In the genomic region with DNA sequence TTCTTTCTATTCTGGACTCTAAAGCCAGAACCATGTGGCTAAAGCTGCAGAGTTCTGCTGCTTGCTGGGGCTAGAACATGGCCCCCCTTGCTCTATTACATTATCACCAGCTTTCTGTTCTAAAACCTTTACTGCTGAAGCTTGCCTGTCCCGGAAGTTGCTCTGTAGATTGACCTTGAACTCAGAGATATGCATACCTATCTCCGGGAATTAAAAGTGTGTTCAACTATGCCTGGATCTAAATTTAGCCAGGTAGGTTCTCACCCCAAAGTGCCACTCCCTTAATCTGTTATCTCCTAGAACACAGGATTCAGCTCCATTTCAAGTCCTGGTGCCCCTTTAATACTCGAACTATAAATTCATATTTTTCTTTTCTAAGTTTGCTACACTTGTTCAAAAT, we compare ENCODE assay signal across 26 mouse cellular contexts. TPM values are rescaled to one million over a fixed set of nuclear protein-coding genes. Genes with fewer than 3 reads are reported as not detected.
A peak's percentile ranks its signal among the peaks of the same experiment; 100 is the strongest.
DNase-seq lines count a peak whose midpoint lies in the region; ATAC-seq lines count a peak whose summit lies in the region.
"Had no signal": no experiment of that assay in that cellular context is flagged by ENCODE, and none has a peak within 500 bp of the region (broad histone marks: within the 10 kb centered on the region; RNA-seq: fewer than 3 reads in every experiment).

No protein-coding gene starts in this region.

- no peak overlapping the region for H3K4me3 ChIP-seq in heart, embryonic 13.5 days
- H3K4me3 ChIP-seq in liver, embryonic 12.5 days, result no peak overlapping the region
- H3K4me3 ChIP-seq in liver, embryonic 11.5 days (ENCODE audit: low read depth, low read length), result no peak overlapping the region
- no peak overlapping the region for H3K4me3 ChIP-seq in liver, embryonic 15.5 days (replicated peaks)
- H3K4me3 ChIP-seq: erythroblast, embryonic 14.5 days; megakaryocyte, embryonic 14.5 days; midbrain, embryonic 12.5 days; myocyte; neural tube, embryonic 12.5 days had no signal

- H3K36me3 ChIP-seq in heart, embryonic 13.5 days, result peaks cover 32% of the 10 kb centered on the region
- peaks cover 51% of the 10 kb centered on the region for H3K36me3 ChIP-seq in liver, embryonic 12.5 days
- peaks cover 27% of the 10 kb centered on the region for H3K36me3 ChIP-seq in liver, embryonic 11.5 days (ENCODE audit: control insufficient read depth, insufficient read depth, low read length)
- H3K36me3 ChIP-seq in liver, embryonic 15.5 days (replicated peaks), result peaks cover 40% of the 10 kb centered on the region

- peaks cover 15% of the 10 kb centered on the region for H3K4me1 ChIP-seq in heart, embryonic 13.5 days
- H3K4me1 ChIP-seq in liver, embryonic 12.5 days, result peaks cover 62% of the 10 kb centered on the region
- peaks cover 11% of the 10 kb centered on the region for H3K4me1 ChIP-seq in liver, embryonic 11.5 days (replicated peaks; ENCODE audit: control insufficient read depth, insufficient read depth, low read length)
- H3K4me1 ChIP-seq in liver, embryonic 15.5 days (replicated peaks), result peaks cover 48% of the 10 kb centered on the region
- H3K4me1 ChIP-seq: midbrain, embryonic 12.5 days; neural tube, embryonic 12.5 days had no signal

- no peak for ATAC-seq in heart, embryonic 13.5 days (ENCODE audit: extremely low read depth, insufficient number of reproducible peaks, low FRiP score, low TSS enrichment)
- peak; percentile 61; the same call in 1 of the 2 replicates for ATAC-seq in liver, embryonic 12.5 days
- no peak; the same call in 1 of the 2 replicates for ATAC-seq in liver, embryonic 11.5 days (replicated peaks; ENCODE audit: low FRiP score)
- no peak for ATAC-seq in liver, embryonic 15.5 days (ENCODE audit: insufficient read depth)
- ATAC-seq: CD4-positive, CD25-positive, alpha-beta regulatory T cell, adult 4 months; forebrain, embryonic 16.5 days; Patski had no signal

- intact Hi-C loops in heart, postnatal 14 days (cut with DNase I), result no loop called here

- no peaks in the 10 kb centered on the region for H3K9me3 ChIP-seq in heart, embryonic 13.5 days
- H3K9me3 ChIP-seq in liver, embryonic 12.5 days (replicated peaks), result no peaks in the 10 kb centered on the region
- no peaks in the 10 kb centered on the region for H3K9me3 ChIP-seq in liver, embryonic 11.5 days (ENCODE audit: control insufficient read depth, low read length)
- H3K9me3 ChIP-seq in liver, embryonic 15.5 days (replicated peaks), result no peaks in the 10 kb centered on the region
- H3K9me3 ChIP-seq: megakaryocyte, embryonic 14.5 days; midbrain, embryonic 12.5 days; neural tube, embryonic 12.5 days had no signal

- H3K4me2 ChIP-seq in heart, embryonic 13.5 days, result peak overlapping the region; percentile 34
- H3K4me2 ChIP-seq in liver, embryonic 12.5 days, result peak overlapping the region; percentile 42
- no peak overlapping the region for H3K4me2 ChIP-seq in liver, embryonic 11.5 days
- H3K4me2 ChIP-seq in liver, embryonic 15.5 days, result peak overlapping the region; percentile 20
- H3K4me2 ChIP-seq: hindbrain, embryonic 14.5 days; midbrain, embryonic 12.5 days; neural tube, embryonic 12.5 days had no signal

- no peak for DNase-seq in heart, postnatal 14 days
- DNase-seq in liver, embryonic 11.5 days (ENCODE audit: low spot score), result no peak
- peak; percentile 64 for DNase-seq in ES-CJ7 (ENCODE audit: low read depth, low spot score)
- no peak for DNase-seq in kidney, postnatal 4 days
- DNase-seq: adrenal gland, adult 2 months; adrenal gland, postnatal 36 days; cerebellum, adult 18-20 months; cerebellum, postnatal 14 days; kidney, adult 11 months; kidney, postnatal 14 days; lung, postnatal 4 days; right cerebral cortex, adult 18-20 months; spleen, adult 18-20 months; thymus, postnatal 25 days had no signal

- WGBS in heart, embryonic 13.5 days, result 41% methylated on average over 3 of the region's 3 CpGs
- WGBS in liver, embryonic 12.5 days (ENCODE audit: insufficient replicate concordance), result 23% methylated on average over 3 of the region's 3 CpGs
- WGBS in liver, embryonic 11.5 days, result 48% methylated on average over 3 of the region's 3 CpGs
- WGBS in liver, embryonic 15.5 days (ENCODE audit: insufficient replicate concordance), result 13% methylated on average over 3 of the region's 3 CpGs

- H3K9ac ChIP-seq in heart, embryonic 13.5 days, result no peak overlapping the region
- H3K9ac ChIP-seq in liver, embryonic 12.5 days, result peak overlapping the region; percentile 36; the same call in 1 of the 2 replicates
- no peak overlapping the region for H3K9ac ChIP-seq in liver, embryonic 11.5 days (ENCODE audit: low read depth, low read length)
- H3K9ac ChIP-seq in liver, embryonic 15.5 days, result no peak overlapping the region
- H3K9ac ChIP-seq: hindbrain, embryonic 14.5 days; midbrain, embryonic 12.5 days; neural tube, embryonic 12.5 days had no signal

- peak overlapping the region; percentile 76 for H3K27ac ChIP-seq in heart, embryonic 13.5 days (replicated peaks)
- peak overlapping the region; percentile 56; the same call in 1 of the 2 replicates for H3K27ac ChIP-seq in liver, embryonic 12.5 days
- no peak overlapping the region for H3K27ac ChIP-seq in liver, embryonic 11.5 days (ENCODE audit: low read depth, low read length)
- H3K27ac ChIP-seq in liver, embryonic 15.5 days (replicated peaks), result peak overlapping the region; percentile 7; the same call in 1 of the 2 replicates
- H3K27ac ChIP-seq: hindbrain, embryonic 14.5 days; midbrain, embryonic 12.5 days; neural tube, embryonic 12.5 days had no signal

- H3K27me3 ChIP-seq in heart, embryonic 13.5 days (replicated peaks), result no peaks in the 10 kb centered on the region
- no peaks in the 10 kb centered on the region for H3K27me3 ChIP-seq in liver, embryonic 12.5 days (replicated peaks)
- H3K27me3 ChIP-seq in liver, embryonic 11.5 days (replicated peaks; ENCODE audit: control insufficient read depth, insufficient read depth, low read length), result no peaks in the 10 kb centered on the region
- no peaks in the 10 kb centered on the region for H3K27me3 ChIP-seq in liver, embryonic 15.5 days
- H3K27me3 ChIP-seq: megakaryocyte, embryonic 14.5 days; midbrain, embryonic 12.5 days; neural tube, embryonic 12.5 days; Patski had no signal

RNA-seq across cellular contexts. Expression of a gene that starts 9.6 kb away (rescaled TPM):
- polyA plus RNA-seq in heart, embryonic 13.5 days (2015; fragmentation: Nextera tagmentation; extraction: Ambion mirVana), result 24.9 and 25.7 TPM in 2 replicates
- total RNA-seq in heart, postnatal 14 days (2021), result 10 to 100 TPM; 18.4 to 19.1 TPM
- polyA plus RNA-seq in liver, embryonic 12.5 days (2016; fragmentation: Nextera tagmentation; extraction: Ambion mirVana), result 47.2 and 48.0 TPM in 2 replicates
- 62.5 and 67.4 TPM in 2 replicates for polyA plus RNA-seq in liver, embryonic 11.5 days (2014; fragmentation: Nextera tagmentation; extraction: Ambion mirVana)
- 27.5 and 29.5 TPM in 2 replicates for polyA plus RNA-seq in liver, embryonic 15.5 days (2015; fragmentation: Nextera tagmentation; extraction: Ambion mirVana)

RNA-seq across cellular contexts. Expression of a gene that starts 9.7 kb away (rescaled TPM):
- polyA plus RNA-seq in heart, embryonic 13.5 days (2015; fragmentation: Nextera tagmentation; extraction: Ambion mirVana), result 2.6 and 3.3 TPM in 2 replicates
- 1 to 10 TPM; 6.7 to 6.9 TPM for total RNA-seq in heart, postnatal 14 days (2021)
- polyA plus RNA-seq in liver, embryonic 12.5 days (2016; fragmentation: Nextera tagmentation; extraction: Ambion mirVana), result 5.9 and 7.2 TPM in 2 replicates
- polyA plus RNA-seq in liver, embryonic 11.5 days (2014; fragmentation: Nextera tagmentation; extraction: Ambion mirVana), result 11.0 and 13.7 TPM in 2 replicates
- 2.4 and 2.5 TPM in 2 replicates for polyA plus RNA-seq in liver, embryonic 15.5 days (2015; fragmentation: Nextera tagmentation; extraction: Ambion mirVana)

RNA-seq across cellular contexts. Expression of a gene that starts 28.7 kb away (rescaled TPM):
- 20.0 and 20.5 TPM in 2 replicates for polyA plus RNA-seq in heart, embryonic 13.5 days (2015; fragmentation: Nextera tagmentation; extraction: Ambion mirVana)
- 10 to 100 TPM; 44.8 to 46.5 TPM for total RNA-seq in heart, postnatal 14 days (2021)
- 191 and 196 TPM in 2 replicates for polyA plus RNA-seq in liver, embryonic 12.5 days (2016; fragmentation: Nextera tagmentation; extraction: Ambion mirVana)
- 115 and 134 TPM in 2 replicates for polyA plus RNA-seq in liver, embryonic 11.5 days (2014; fragmentation: Nextera tagmentation; extraction: Ambion mirVana)
- 148 and 165 TPM in 2 replicates for polyA plus RNA-seq in liver, embryonic 15.5 days (2015; fragmentation: Nextera tagmentation; extraction: Ambion mirVana)
